Mouse (Mus musculus): ENCODE results near the gene Rfxank. TPM values are rescaled to one million over a fixed set of nuclear protein-coding genes. Genes with fewer than 3 reads are reported as not detected.
A peak's percentile ranks its signal among the peaks of the same experiment; 100 is the strongest.

Rfxank gene
- polyA plus RNA-seq (2012; rRNA removed): 22.5 and 24.6 TPM in 2 replicates

DNA sequence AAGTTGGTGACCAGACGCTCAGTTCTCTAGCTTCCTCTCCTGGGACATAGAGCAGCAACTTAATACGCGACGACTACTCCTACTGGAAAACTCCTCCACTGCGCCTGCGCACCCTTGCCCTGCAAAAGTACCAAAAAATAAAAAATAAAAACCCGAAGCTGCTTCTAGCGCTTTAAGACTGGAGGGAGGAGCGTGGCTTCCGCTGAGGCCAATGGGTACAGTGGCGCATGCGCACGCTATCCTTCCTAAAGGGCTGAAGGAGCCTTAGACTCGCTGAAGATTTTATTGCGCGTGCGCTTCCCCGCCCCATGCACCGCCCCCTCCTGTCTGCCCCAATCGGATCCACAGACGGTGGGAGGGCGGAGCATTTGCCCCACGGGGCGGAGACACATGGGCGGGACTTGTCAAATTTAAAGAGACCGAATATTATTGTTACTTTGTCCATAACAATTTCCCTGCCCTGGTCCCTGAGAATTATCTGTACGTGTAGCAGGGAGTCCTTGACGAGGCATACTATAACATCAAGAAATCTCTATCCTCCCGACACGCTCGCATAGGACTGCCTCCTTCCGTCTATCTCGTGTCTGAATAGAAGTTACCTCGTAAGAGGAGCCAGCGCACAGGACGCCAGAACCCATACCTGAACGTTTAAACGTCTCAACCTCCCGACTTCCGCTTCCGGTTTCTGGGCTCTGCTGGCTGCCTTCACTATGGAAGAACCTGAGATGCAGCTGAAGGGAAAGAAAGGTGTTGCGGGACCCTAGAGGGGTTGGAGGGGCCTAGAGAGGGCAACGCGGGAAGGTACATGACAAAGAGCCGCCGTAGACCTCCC lies at the start of gene Rfxank, which contains the start of the genes Borcs8 and Mef2b:
Gene Rfxank (minus strand): TSS at position 129 of the 832 bp plus-strand sequence.
Gene Borcs8 (plus strand): TSS at position 474 of the 832 bp plus-strand sequence.
Gene Mef2b (plus strand): TSS at position 686 of the 832 bp plus-strand sequence.
- TF ChIP-seq POLR2A (IDR thresholded peaks at IDR 0.05; ENCODE audit: low read depth, low read length) (peak; percentile 47; the same call in 1 of the 2 replicates), CTCF (IDR thresholded peaks at IDR 0.05; ENCODE audit: extremely low read depth, insufficient read depth, insufficient read length, insufficient replicate concordance) (no peak)
- WGBS: under 1% methylated on average over 46 of the region's 46 CpGs
- no peaks in the 10 kb centered on the region for H3K27me3 ChIP-seq (ENCODE audit: control insufficient read depth, insufficient read depth, low read length)
- DNase-seq (ENCODE audit: low read depth in 1 of 2, low spot score in 2 of 2): peak; percentile 98
- H3K36me3 ChIP-seq (ENCODE audit: control insufficient read depth, insufficient read depth, low read length): peaks cover 12% of the 10 kb centered on the region
- H3K4me3 ChIP-seq (ENCODE audit: extremely low read depth, insufficient read depth, insufficient read length): peak within 1 kb of the TSS; percentile 77
- peaks cover 17% of the 10 kb centered on the region; the same call in 1 of the 2 replicates for H3K4me1 ChIP-seq (ENCODE audit: control insufficient read depth, insufficient read depth, insufficient read length)
- peak within 1 kb of the TSS; percentile 79 for H3K27ac ChIP-seq (ENCODE audit: insufficient read depth, low read length)

DNA sequence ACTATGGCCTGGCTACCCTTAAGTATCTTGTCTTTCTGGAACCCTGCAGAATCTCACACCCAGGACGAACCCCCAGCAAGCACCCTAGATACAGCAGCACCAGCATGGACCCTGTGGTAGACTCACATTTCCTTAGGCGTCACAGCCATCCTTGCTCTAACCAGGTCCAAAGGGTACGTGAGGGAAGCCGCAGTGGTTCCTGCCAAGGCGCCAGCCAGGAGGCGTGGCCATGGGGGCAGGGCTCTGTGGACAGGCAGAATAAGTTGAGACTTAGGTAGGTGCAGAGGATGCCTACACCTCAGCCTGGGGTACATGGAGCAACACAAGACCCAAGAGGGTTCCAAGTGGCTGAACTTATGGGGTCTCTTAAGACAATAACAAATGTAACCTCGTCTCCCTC lies 49.8 kb upstream of the Rfxank start:
- H3K27me3 ChIP-seq (ENCODE audit: control insufficient read depth, insufficient read depth, low read length): no peaks in the 10 kb centered on the region
- no peaks in the 10 kb centered on the region for H3K4me1 ChIP-seq (ENCODE audit: control insufficient read depth, insufficient read depth, insufficient read length)
- WGBS: 79% methylated on average over 7 of the region's 7 CpGs
- H3K36me3 ChIP-seq (ENCODE audit: control insufficient read depth, insufficient read depth, low read length): no peaks in the 10 kb centered on the region
- no peak for DNase-seq (ENCODE audit: low read depth in 1 of 2, low spot score in 2 of 2)
- no peak overlapping the region for H3K27ac ChIP-seq (ENCODE audit: insufficient read depth, low read length)
- TF ChIP-seq POLR2A (IDR thresholded peaks at IDR 0.05; ENCODE audit: low read depth, low read length) (no peak), CTCF (IDR thresholded peaks at IDR 0.05; ENCODE audit: extremely low read depth, insufficient read depth, insufficient read length, insufficient replicate concordance) (no peak)
- H3K4me3 ChIP-seq (ENCODE audit: extremely low read depth, insufficient read depth, insufficient read length): no peak overlapping the region

DNA sequence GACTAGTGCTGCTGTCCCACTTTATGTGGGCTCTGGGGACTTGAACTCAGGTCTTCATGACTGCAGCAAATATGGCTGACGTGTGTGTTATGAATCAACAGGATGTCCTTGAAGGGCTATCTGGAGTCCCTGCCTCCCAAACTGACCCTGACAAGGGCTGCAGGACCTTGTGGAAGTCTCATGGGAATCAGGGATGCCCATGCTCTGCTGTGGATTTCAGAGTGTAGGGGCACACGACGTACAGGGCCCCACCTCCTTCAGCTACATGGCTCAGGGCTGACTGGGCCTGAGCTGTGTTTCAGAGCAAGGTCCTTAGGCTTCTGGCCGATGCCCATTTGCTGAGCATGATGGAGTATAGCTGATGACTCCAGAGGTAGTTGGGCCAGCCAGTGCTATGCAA lies 44.2 kb upstream of the Rfxank start:
- 88% methylated on average over 4 of the region's 4 CpGs for WGBS
- H3K27ac ChIP-seq (ENCODE audit: insufficient read depth, low read length): no peak overlapping the region
- H3K27me3 ChIP-seq (ENCODE audit: control insufficient read depth, insufficient read depth, low read length): no peaks in the 10 kb centered on the region
- H3K4me1 ChIP-seq (ENCODE audit: control insufficient read depth, insufficient read depth, insufficient read length): no peaks in the 10 kb centered on the region
- no peak overlapping the region for H3K4me3 ChIP-seq (ENCODE audit: extremely low read depth, insufficient read depth, insufficient read length)
- no peak for DNase-seq (ENCODE audit: low read depth in 1 of 2, low spot score in 2 of 2)
- TF ChIP-seq POLR2A (IDR thresholded peaks at IDR 0.05; ENCODE audit: low read depth, low read length): no peak
- no peak for TF ChIP-seq CTCF (IDR thresholded peaks at IDR 0.05; ENCODE audit: extremely low read depth, insufficient read depth, insufficient read length, insufficient replicate concordance)
- H3K36me3 ChIP-seq (ENCODE audit: control insufficient read depth, insufficient read depth, low read length): peaks cover 7% of the 10 kb centered on the region; the same call in 1 of the 2 replicates

DNA sequence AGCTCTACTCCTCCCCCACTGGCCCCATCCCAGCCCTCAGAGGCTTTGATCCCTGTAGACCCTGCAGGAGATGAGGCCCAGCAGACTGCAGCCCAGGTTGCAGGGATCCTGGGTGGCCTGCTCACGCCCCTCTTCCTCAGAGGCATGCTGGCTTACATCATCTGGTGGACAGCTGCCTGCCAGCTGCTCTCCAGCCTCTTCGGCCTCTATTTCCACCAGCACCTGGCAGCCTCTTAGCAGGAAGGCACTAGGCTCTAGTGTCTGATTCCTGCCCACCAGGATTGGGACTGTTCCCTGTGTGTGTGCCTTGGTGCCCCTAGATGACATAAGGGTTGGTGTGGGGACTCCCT lies 42.9 kb upstream of the Rfxank start:
- WGBS: 87% methylated on average over 2 of the region's 2 CpGs
- H3K27me3 ChIP-seq (ENCODE audit: control insufficient read depth, insufficient read depth, low read length): no peaks in the 10 kb centered on the region
- H3K4me3 ChIP-seq (ENCODE audit: extremely low read depth, insufficient read depth, insufficient read length): no peak overlapping the region
- peaks cover 8% of the 10 kb centered on the region; the same call in 1 of the 2 replicates for H3K36me3 ChIP-seq (ENCODE audit: control insufficient read depth, insufficient read depth, low read length)
- DNase-seq (ENCODE audit: low read depth in 1 of 2, low spot score in 2 of 2): no peak
- TF ChIP-seq CTCF (IDR thresholded peaks at IDR 0.05; ENCODE audit: extremely low read depth, insufficient read depth, insufficient read length, insufficient replicate concordance) (no peak), POLR2A (IDR thresholded peaks at IDR 0.05; ENCODE audit: low read depth, low read length) (no peak)
- H3K4me1 ChIP-seq (ENCODE audit: control insufficient read depth, insufficient read depth, insufficient read length): no peaks in the 10 kb centered on the region
- no peak overlapping the region for H3K27ac ChIP-seq (ENCODE audit: insufficient read depth, low read length)

DNA sequence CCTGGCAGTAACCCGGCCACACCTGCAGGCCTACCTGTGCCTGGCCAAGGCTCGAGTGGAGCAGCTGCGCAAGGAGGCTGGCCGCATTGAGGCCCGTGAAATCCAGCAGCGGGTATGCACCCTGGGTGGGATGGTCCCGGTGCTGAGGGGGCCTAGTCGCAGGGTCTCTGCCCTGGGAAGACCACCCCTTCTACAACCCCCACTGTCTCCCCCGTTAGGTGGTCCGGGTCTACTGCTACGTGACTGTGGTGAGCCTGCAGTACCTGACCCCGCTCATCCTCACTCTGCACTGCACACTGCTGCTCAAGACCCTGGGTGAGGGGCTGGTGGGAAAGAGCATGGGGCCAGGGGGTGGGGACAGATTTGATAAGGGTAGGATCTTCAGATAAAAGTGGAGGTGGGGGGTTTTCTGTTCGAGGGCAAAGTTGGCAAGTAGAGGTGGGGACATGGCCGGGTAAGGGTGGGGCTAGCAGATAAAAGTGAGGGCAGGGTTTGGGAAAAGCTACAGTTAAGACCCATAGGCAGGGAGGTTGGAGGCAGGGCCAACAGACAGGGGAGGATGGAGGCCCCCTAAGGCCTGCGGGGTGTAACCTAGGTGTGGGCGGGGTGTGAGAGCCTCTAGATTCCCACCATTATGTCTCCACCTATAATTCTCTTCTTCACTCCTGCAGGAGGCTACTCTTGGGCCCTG lies 42.4 kb upstream of the Rfxank start:
- WGBS: 86% methylated on average over 16 of the region's 16 CpGs
- H3K27ac ChIP-seq (ENCODE audit: insufficient read depth, low read length): no peak overlapping the region

DNA sequence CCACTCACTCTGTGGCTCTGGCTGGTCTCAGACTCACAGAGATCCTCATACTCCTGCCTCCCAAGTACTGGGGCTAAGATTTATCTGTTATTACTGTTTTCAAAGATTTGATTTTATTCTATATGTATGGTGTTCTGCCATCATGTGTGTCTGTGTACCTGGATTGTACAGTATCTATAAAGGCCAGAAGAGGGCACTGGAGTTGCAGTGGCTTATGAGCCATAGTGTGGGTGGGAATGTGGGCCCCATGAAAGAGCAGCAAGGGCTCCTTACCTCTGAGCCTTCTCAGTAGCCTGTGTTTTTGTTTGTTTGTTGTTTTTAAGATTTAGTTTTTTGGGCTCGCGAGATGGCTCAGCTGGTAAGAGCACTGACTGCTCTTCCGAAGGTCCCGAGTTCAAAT lies 40.1 kb upstream of the Rfxank start:
- peaks cover 10% of the 10 kb centered on the region; the same call in 1 of the 2 replicates for H3K36me3 ChIP-seq (ENCODE audit: control insufficient read depth, insufficient read depth, low read length)
- no peaks in the 10 kb centered on the region for H3K27me3 ChIP-seq (ENCODE audit: control insufficient read depth, insufficient read depth, low read length)
- no peak for DNase-seq (ENCODE audit: low read depth in 1 of 2, low spot score in 2 of 2)
- no peaks in the 10 kb centered on the region for H3K4me1 ChIP-seq (ENCODE audit: control insufficient read depth, insufficient read depth, insufficient read length)
- WGBS: 98% methylated on average over 4 of the region's 4 CpGs
- no peak overlapping the region for H3K4me3 ChIP-seq (ENCODE audit: extremely low read depth, insufficient read depth, insufficient read length)
- no peak for TF ChIP-seq POLR2A (IDR thresholded peaks at IDR 0.05; ENCODE audit: low read depth, low read length)
- no peak for TF ChIP-seq CTCF (IDR thresholded peaks at IDR 0.05; ENCODE audit: extremely low read depth, insufficient read depth, insufficient read length, insufficient replicate concordance)
- no peak overlapping the region for H3K27ac ChIP-seq (ENCODE audit: insufficient read depth, low read length)

More for the DNA sequence above, 42.4 kb upstream of the Rfxank start:
- TF ChIP-seq POLR2A (IDR thresholded peaks at IDR 0.05; ENCODE audit: low read depth, low read length): no peak
- no peak for TF ChIP-seq CTCF (IDR thresholded peaks at IDR 0.05; ENCODE audit: extremely low read depth, insufficient read depth, insufficient read length, insufficient replicate concordance)
- Histone ChIP-seq H3K4me3 (ENCODE audit: extremely low read depth, insufficient read depth, insufficient read length) (no peak overlapping the region), H3K4me1 (ENCODE audit: control insufficient read depth, insufficient read depth, insufficient read length) (no peaks in the 10 kb centered on the region), H3K36me3 (ENCODE audit: control insufficient read depth, insufficient read depth, low read length) (peaks cover 10% of the 10 kb centered on the region; the same call in 1 of the 2 replicates), H3K27me3 (ENCODE audit: control insufficient read depth, insufficient read depth, low read length) (no peaks in the 10 kb centered on the region)
- no peak for DNase-seq (ENCODE audit: low read depth in 1 of 2, low spot score in 2 of 2)

All from spleen, adult 2 months (tissue).